Mouse (Mus musculus): Measurements from ENCODE around the gene Hic1.
A peak's percentile ranks its signal among the peaks of the same experiment; 100 is the strongest.

Hic1 gene

GRCm38 (mm10) chr11:75167643-75168589 is 1.4 kb downstream of the Hic1 start:
- DNase-seq (ENCODE audit: low spot score) = peak; percentile 37

GRCm38 (mm10) chr11:75166861-75167642 is 2.3 kb downstream of the Hic1 start:
- peak; percentile 45 for DNase-seq (ENCODE audit: low spot score)

GRCm38 (mm10) chr11:75166193-75166842 is 3.0 kb downstream of the Hic1 start:
- DNase-seq (ENCODE audit: low spot score) = no peak

GRCm38 (mm10) chr11:75165441-75166192 is 3.7 kb downstream of the Hic1 start:
- DNase-seq (ENCODE audit: low spot score) = peak; percentile 63

- DNase-seq (ENCODE audit: low spot score) = no peak
These were observed 4.6 kb downstream of the Hic1 start for GRCm38 (mm10) chr11:75164750-75165149.

GRCm38 (mm10) chr11:75164051-75164450 is 5.3 kb downstream of the Hic1 start:
- no peak for DNase-seq (ENCODE audit: low spot score)

GRCm38 (mm10) chr11:75163379-75163778 is 5.9 kb downstream of the Hic1 start:
- no peak for DNase-seq (ENCODE audit: low spot score)

- no peak for DNase-seq (ENCODE audit: low spot score)
These were observed 6.7 kb downstream of the Hic1 start for GRCm38 (mm10) chr11:75162591-75163080.

- DNase-seq (ENCODE audit: low spot score) = no peak
These were observed 7.8 kb downstream of the Hic1 start for GRCm38 (mm10) chr11:75161417-75162008.

- no peak for DNase-seq (ENCODE audit: low spot score)
These were observed 8.4 kb downstream of the Hic1 start for GRCm38 (mm10) chr11:75160954-75161353.

GRCm38 (mm10) chr11:75159564-75159963 is 9.8 kb downstream of the Hic1 start:
- DNase-seq (ENCODE audit: low spot score) = no peak

GRCm38 (mm10) chr11:75158432-75158831 is 10.9 kb downstream of the Hic1 start:
- no peak for DNase-seq (ENCODE audit: low spot score)

GRCm38 (mm10) chr11:75157901-75158300 is 11.4 kb downstream of the Hic1 start:
- DNase-seq (ENCODE audit: low spot score) = no peak

- DNase-seq (ENCODE audit: low spot score) = no peak
These were observed 12.3 kb downstream of the Hic1 start for GRCm38 (mm10) chr11:75157037-75157436.

GRCm38 (mm10) chr11:75156416-75156815 is 12.9 kb downstream of the Hic1 start:
- DNase-seq (ENCODE audit: low spot score) = no peak

GRCm38 (mm10) chr11:75155985-75156384 is 13.3 kb downstream of the Hic1 start:
- no peak for DNase-seq (ENCODE audit: low spot score)

- DNase-seq (ENCODE audit: low spot score) = no peak
These were observed 15.2 kb downstream of the Hic1 start for GRCm38 (mm10) chr11:75154053-75154585.

GRCm38 (mm10) chr11:75152603-75153557 is 16.4 kb downstream of the Hic1 start:
- DNase-seq (ENCODE audit: low spot score) = no peak

- no peak for DNase-seq (ENCODE audit: low spot score)
These were observed 19.0 kb downstream of the Hic1 start for GRCm38 (mm10) chr11:75150346-75150745.

All from embryo, embryonic 10.5 days (tissue).